Mouse (Mus musculus): ENCODE data around the gene Atg16l2. TPM values are rescaled to one million over a fixed set of nuclear protein-coding genes. Genes with fewer than 3 reads are reported as not detected.

Gene Atg16l2
- polyA plus RNA-seq, 1 experiment = 8.3 TPM

DNA sequence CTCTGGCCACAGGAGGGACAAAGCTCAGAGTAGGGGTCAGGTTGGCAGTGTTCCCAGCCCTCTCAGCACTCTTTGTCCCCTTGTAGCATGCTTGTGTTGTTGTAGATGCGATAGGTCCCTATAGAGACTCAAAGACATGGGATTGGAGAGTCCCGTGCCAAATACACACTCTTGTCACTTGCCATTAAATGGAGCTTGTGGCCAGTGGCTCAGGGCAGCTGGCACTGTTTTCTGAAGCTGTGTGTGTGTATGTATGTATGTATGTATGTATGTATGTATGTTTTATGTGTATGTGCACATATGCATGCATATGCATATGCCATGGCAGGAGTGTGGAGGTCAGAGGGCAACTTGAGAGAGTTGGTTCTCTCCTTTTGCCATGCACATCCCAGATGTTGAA, 25.7 kb upstream of the Atg16l2 start:
- no peak overlapping the region for H3ac ChIP-seq (ENCODE audit: control insufficient read depth, insufficient read length, low read depth)
- H3K4me3 ChIP-seq (ENCODE audit: insufficient read depth, poor library complexity, severe bottlenecking) = no peak overlapping the region
- H3K79me3 ChIP-seq (ENCODE audit: low read depth) = no peaks in the 10 kb centered on the region
- TF ChIP-seq FOSL1 (IDR thresholded peaks at IDR 0.05; ENCODE audit: insufficient read depth, low read length, poor library complexity, severe bottlenecking) = no peak
- no peak for TF ChIP-seq MAX (IDR thresholded peaks at IDR 0.05)
- no peaks in the 10 kb centered on the region for H3K36me3 ChIP-seq (ENCODE audit: control insufficient read depth, insufficient read depth)
- H3K27me3 ChIP-seq (ENCODE audit: control insufficient read depth, insufficient read depth, insufficient read length) = no peaks in the 10 kb centered on the region
- no peaks in the 10 kb centered on the region for H3K79me2 ChIP-seq (ENCODE audit: control insufficient read depth, insufficient read depth)

DNA sequence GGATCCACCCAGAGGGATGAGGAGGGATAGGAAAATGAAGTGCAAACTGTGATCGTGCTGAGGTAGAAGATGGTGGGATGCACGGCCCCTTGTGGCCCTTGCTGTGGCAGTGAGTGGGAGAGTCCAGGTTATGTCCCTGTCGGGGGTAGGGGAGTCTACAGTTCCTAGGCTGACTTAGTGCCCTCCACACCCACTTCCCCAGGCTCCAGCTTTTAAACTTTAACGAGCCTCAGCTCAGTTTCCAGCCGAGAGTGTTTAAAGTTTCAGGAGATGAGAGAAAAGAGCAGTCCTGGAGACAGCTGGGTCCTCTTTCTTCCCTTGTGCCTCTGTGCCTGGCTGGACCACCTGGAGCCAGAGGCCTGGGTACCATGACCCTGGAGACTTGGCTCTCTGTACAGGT, 25.2 kb upstream of the Atg16l2 start:
- no peak overlapping the region for H3K4me3 ChIP-seq (ENCODE audit: insufficient read depth, poor library complexity, severe bottlenecking)
- TF ChIP-seq MYOG (IDR thresholded peaks at IDR 0.05; ENCODE audit: control insufficient read depth, extremely low read depth, insufficient read length) (no peak), MAX (IDR thresholded peaks at IDR 0.05) (no peak)
- no peak overlapping the region for H3ac ChIP-seq (ENCODE audit: control insufficient read depth, insufficient read length, low read depth)
- H3K79me3 ChIP-seq (ENCODE audit: low read depth) = no peaks in the 10 kb centered on the region
- no peaks in the 10 kb centered on the region for H3K79me2 ChIP-seq (ENCODE audit: control insufficient read depth, insufficient read depth)
- no peaks in the 10 kb centered on the region for H3K36me3 ChIP-seq (ENCODE audit: control insufficient read depth, insufficient read depth)
- H3K27me3 ChIP-seq (ENCODE audit: control insufficient read depth, insufficient read depth, insufficient read length) = no peaks in the 10 kb centered on the region

DNA sequence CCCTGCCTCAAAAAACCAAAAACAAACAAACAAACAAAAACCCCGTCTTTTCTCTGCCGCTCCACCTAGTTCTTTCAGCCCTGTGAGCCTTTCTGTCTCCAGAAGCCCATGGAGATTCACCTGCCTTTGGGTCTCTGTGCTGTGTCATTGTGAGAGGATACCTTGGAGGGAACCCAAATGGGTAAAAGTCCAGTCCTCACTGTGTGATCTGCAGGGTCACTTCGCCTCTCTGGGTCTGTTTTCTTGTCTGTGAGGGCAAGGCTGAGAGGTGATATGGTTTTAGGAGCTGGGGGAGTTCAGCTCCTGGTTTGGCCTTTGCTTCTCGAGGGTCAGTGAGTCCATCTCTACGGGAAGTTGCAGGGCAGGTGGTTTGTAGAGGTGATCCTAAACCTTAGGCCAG, 24.0 kb upstream of the Atg16l2 start:
- Histone ChIP-seq H3K27me3 (ENCODE audit: control insufficient read depth, insufficient read depth, insufficient read length) (no peaks in the 10 kb centered on the region), H3K79me3 (ENCODE audit: low read depth) (no peaks in the 10 kb centered on the region), H3K79me2 (ENCODE audit: control insufficient read depth, insufficient read depth) (no peaks in the 10 kb centered on the region), H3K36me3 (ENCODE audit: control insufficient read depth, insufficient read depth) (no peaks in the 10 kb centered on the region), H3ac (ENCODE audit: control insufficient read depth, insufficient read length, low read depth) (no peak overlapping the region), H3K4me3 (ENCODE audit: insufficient read depth, poor library complexity, severe bottlenecking) (no peak overlapping the region)
- TF ChIP-seq MYOD1 (IDR thresholded peaks at IDR 0.05; ENCODE audit: control insufficient read depth, insufficient read length, low read depth) (no peak), USF1 (IDR thresholded peaks at IDR 0.05; ENCODE audit: low read depth) (no peak), MAX (IDR thresholded peaks at IDR 0.05) (no peak), MYOG (IDR thresholded peaks at IDR 0.05; ENCODE audit: control insufficient read depth, extremely low read depth, insufficient read length) (no peak), FOSL1 (IDR thresholded peaks at IDR 0.05; ENCODE audit: insufficient read depth, low read length, poor library complexity, severe bottlenecking) (no peak), CEBPB (IDR thresholded peaks at IDR 0.05; ENCODE audit: low read depth) (no peak), CTCF (IDR thresholded peaks at IDR 0.05; ENCODE audit: control insufficient read depth, insufficient read depth, insufficient read length) (no peak)

DNA sequence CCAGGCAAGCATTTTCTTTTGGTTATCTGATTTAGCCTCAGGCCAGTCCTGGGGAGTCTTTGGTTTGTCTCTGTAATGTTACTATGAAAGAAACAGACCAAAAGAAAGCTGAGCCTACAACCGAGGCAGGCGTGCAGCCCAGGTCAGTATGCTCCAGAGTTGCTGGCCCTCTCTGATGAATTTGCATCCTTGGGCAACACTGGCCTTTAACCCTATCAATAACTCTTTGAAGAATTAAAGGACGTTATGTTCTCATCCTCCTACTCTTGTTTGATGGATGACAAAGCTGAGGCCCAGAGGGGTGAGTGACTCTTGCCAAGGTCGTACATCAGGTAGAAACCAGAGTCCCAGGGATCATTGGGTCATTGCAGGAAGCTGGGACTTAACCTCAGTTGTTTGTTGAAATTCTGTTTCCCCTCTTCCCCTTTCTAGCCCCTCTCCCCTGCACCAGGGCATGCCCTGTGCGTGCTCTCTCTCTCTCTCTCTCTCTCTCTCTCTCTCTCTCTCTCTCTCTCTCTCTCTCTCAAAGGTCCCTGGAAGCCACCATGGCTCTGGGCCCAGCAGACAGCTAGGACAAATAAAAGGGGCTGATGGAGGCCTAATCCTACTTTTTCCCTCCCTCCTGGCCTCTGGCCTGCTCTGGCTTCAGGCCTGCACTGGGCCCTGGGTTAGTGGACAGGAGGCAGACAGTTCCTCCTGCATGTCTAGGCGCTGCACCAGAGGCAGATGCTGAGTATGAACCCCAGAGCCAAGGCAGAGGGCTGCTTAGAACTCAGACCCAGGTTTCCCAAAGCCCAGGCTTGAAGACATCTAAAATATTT, 22.3 kb upstream of the Atg16l2 start:
- Histone ChIP-seq H3K79me3 (ENCODE audit: low read depth) (no peaks in the 10 kb centered on the region), H3ac (ENCODE audit: control insufficient read depth, insufficient read length, low read depth) (no peak overlapping the region), H3K79me2 (ENCODE audit: control insufficient read depth, insufficient read depth) (no peaks in the 10 kb centered on the region), H3K4me3 (ENCODE audit: insufficient read depth, poor library complexity, severe bottlenecking) (no peak overlapping the region), H3K36me3 (ENCODE audit: control insufficient read depth, insufficient read depth) (no peaks in the 10 kb centered on the region), H3K27me3 (ENCODE audit: control insufficient read depth, insufficient read depth, insufficient read length) (no peaks in the 10 kb centered on the region)
- TF ChIP-seq CEBPB (IDR thresholded peaks at IDR 0.05; ENCODE audit: low read depth) (no peak), MAX (IDR thresholded peaks at IDR 0.05) (no peak)

DNA sequence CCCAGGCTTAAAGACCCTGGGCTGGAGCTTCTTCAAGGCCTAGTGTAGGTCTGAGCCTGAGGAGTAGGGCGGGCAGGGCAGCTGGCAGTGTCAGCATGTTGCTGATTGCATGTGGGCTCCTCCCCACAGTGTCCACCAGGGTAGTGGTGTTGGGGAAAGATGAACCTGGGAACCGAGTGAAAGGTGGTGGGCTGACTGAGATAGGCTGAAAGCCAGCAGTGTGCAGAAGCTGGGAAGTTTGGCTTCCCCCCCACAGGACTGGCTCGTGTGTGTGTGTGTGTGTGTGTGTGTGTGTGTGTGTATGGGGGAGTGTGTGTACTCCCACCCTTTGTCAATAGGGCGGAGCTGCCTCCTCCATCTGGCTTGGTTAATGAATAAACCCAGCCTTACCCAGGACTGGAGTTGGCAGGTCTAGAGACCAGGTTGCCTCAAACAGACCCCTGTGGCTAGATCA, 21.1 kb upstream of the Atg16l2 start:
- H3K27me3 ChIP-seq (ENCODE audit: control insufficient read depth, insufficient read depth, insufficient read length) = no peaks in the 10 kb centered on the region
- H3K79me2 ChIP-seq (ENCODE audit: control insufficient read depth, insufficient read depth) = no peaks in the 10 kb centered on the region
- no peak overlapping the region for H3K4me3 ChIP-seq (ENCODE audit: insufficient read depth, poor library complexity, severe bottlenecking)
- no peaks in the 10 kb centered on the region for H3K79me3 ChIP-seq (ENCODE audit: low read depth)
- no peak overlapping the region for H3ac ChIP-seq (ENCODE audit: control insufficient read depth, insufficient read length, low read depth)
- TF ChIP-seq MAX (IDR thresholded peaks at IDR 0.05) (no peak), MYOG (IDR thresholded peaks at IDR 0.05; ENCODE audit: control insufficient read depth, extremely low read depth, insufficient read length) (no peak), FOSL1 (IDR thresholded peaks at IDR 0.05; ENCODE audit: insufficient read depth, low read length, poor library complexity, severe bottlenecking) (no peak), CTCF (IDR thresholded peaks at IDR 0.05; ENCODE audit: control insufficient read depth, insufficient read depth, insufficient read length) (no peak), MYOD1 (IDR thresholded peaks at IDR 0.05; ENCODE audit: control insufficient read depth, insufficient read length, low read depth) (no peak), CEBPB (IDR thresholded peaks at IDR 0.05; ENCODE audit: low read depth) (no peak), USF1 (IDR thresholded peaks at IDR 0.05; ENCODE audit: low read depth) (no peak)
- no peaks in the 10 kb centered on the region for H3K36me3 ChIP-seq (ENCODE audit: control insufficient read depth, insufficient read depth)

DNA sequence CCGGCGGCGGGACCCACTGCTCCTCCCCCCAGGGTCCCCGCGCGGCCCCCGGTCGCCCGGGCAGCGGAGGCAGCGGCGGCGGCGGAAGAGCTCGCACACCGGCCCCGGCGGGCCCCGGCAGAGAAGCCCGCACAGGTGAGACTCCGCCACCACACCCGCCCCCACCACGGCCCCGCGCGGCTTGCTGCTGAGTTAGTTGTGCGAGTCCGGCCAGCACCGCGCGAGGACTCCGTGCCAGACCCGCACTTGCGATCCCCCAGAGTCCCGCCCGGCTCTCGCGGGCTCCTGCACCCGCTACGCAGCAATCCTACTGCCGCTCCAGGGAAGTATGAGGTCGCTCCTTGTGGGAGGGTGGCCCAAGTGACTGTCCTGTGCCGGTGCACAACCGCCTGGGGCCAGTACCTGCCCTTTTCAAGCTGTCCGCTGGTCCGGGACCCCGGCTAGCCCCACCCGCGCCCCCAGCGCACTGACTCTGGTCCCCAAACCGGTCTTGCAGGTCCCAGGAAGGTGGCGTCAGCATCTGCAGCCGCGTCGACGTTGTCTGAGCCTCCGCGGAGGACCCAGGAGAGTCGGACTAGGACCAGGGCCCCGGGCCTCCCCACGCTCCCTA, 19.3 kb upstream of the Atg16l2 start:
- no peaks in the 10 kb centered on the region for H3K79me3 ChIP-seq (ENCODE audit: low read depth)
- H3ac ChIP-seq (ENCODE audit: control insufficient read depth, insufficient read length, low read depth) = peak overlapping the region; percentile 36
- H3K79me2 ChIP-seq (ENCODE audit: control insufficient read depth, insufficient read depth) = no peaks in the 10 kb centered on the region
- H3K36me3 ChIP-seq (ENCODE audit: control insufficient read depth, insufficient read depth) = no peaks in the 10 kb centered on the region
- H3K27me3 ChIP-seq (ENCODE audit: control insufficient read depth, insufficient read depth, insufficient read length) = no peaks in the 10 kb centered on the region
- peak overlapping the region; percentile 14 for H3K4me3 ChIP-seq (ENCODE audit: insufficient read depth, poor library complexity, severe bottlenecking)
- TF ChIP-seq CTCF (IDR thresholded peaks at IDR 0.05; ENCODE audit: control insufficient read depth, insufficient read depth, insufficient read length) = no peak
- TF ChIP-seq FOSL1 (IDR thresholded peaks at IDR 0.05; ENCODE audit: insufficient read depth, low read length, poor library complexity, severe bottlenecking) = no peak
- TF ChIP-seq USF1 (IDR thresholded peaks at IDR 0.05; ENCODE audit: low read depth) = no peak
- no peak for TF ChIP-seq MYOG (IDR thresholded peaks at IDR 0.05; ENCODE audit: control insufficient read depth, extremely low read depth, insufficient read length)
- no peak for TF ChIP-seq MYOD1 (IDR thresholded peaks at IDR 0.05; ENCODE audit: control insufficient read depth, insufficient read length, low read depth)
- no peak for TF ChIP-seq MAX (IDR thresholded peaks at IDR 0.05)
- no peak for TF ChIP-seq CEBPB (IDR thresholded peaks at IDR 0.05; ENCODE audit: low read depth)

Measured in C2C12 (cell line).